Mouse (Mus musculus) mouse embryonic stem cell (cell line): Measurements from ENCODE around the gene Cpxm2.

Experiments
- in situ Hi-C, 2 experiments: fragments of 300-500 bp; cut with MboI; formaldehyde crosslinking; loops; 1 replicate in 1 of 2; 3 replicates in 1 of 2; pipeline ENCODE4 v1.14.3; 2019 to 2020; ENCODE audit warnings: low sequenced_read_pairs in 2 of 2, low pct_unique_long_range_greater_than_20kb in 1 of 2, mixed read lengths in 1 of 2; ENCODE audit not compliant: unreplicated experiment in 1 of 2

Gene Cpxm2

GRCm38 (mm10) chr7:132154368-132154961 is at the start of gene Cpxm2:
Gene Cpxm2 (minus strand): TSS chr7:132154739.
- in situ Hi-C loops, result no loop called here

- in situ Hi-C loops, result no loop called here
Measured at GRCm38 (mm10) chr7:132204073-132204612, 49.6 kb upstream of the Cpxm2 start.

- in situ Hi-C loops, result no loop called here
Measured at GRCm38 (mm10) chr7:132199686-132200085, 45.1 kb upstream of the Cpxm2 start.

DNA sequence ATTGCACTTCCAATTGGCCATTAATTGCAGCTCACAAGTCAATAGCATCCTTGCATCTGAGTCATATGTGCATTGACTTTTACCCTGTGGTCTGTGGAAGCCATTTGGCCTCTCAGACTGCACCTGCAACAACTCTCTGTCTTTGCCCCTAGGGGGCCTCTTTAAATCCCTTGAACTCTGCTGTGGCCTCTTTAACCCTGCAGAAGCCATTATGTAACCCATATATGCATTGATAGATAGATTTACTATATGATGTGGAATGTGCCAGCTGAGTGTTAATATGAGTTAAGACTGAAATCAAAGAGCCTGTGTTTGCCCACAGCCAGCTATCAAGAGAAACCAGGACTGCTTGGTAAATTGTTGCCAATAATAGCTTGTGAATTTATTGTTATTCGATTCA is 44.3 kb upstream of the Cpxm2 start:
- in situ Hi-C loops, result no loop called here

DNA sequence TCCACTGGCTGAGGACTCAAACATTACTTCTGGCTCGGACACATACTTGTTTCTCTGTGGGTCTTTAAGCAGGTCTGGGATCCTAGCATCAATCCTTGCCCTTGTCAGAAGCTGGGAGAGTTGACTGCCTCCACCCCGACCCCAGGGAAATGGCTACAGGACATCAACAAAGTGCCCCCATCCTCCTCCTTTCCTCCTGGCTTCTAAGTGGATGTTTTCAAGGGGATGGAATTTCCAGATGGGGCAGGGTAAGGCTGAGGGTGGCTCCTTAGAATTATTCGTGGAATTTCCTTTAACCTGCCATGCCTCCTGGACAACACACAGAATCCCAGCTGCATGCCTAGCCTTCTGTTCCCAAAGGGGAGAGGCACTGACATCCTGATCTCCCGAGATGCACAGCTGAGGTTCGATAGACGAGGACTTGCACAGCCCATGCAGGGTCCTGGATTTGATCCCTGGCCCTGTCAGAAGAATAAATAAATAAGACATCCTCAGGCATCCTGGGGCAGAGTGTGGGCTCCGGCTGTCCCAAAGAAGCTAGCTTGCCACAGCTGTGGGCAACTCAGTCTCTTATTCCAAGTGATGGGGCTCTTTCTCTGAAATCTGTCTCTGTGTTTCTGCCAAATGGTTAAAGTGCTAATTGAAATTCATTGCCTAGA is 43.4 kb upstream of the Cpxm2 start:
- in situ Hi-C loops, result no loop called here

DNA sequence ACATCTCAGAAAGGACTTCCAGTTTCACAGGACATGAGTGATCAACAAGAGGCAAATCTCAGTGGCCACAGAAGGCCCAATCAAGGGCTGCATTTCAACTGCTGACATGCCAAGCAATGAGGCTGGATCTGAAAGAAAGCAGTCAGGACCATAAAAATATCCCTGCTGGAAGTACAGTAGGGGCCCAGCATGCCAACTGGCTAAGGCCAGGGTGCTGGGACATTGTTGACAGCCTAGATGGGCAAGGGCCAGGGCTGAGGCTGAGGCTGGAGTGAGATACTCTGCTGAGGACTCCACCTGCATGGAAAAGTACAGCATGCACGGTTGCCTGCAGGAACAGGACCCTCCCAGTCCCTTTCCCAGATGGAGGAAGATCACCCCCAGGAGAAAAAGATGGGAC is 42.0 kb upstream of the Cpxm2 start:
- in situ Hi-C loops, result no loop called here

- in situ Hi-C loops, result no loop called here
Measured at GRCm38 (mm10) chr7:132193606-132194005, 39.1 kb upstream of the Cpxm2 start.

- in situ Hi-C loops, result no loop called here
Measured at GRCm38 (mm10) chr7:132187456-132187855, 32.9 kb upstream of the Cpxm2 start.

DNA sequence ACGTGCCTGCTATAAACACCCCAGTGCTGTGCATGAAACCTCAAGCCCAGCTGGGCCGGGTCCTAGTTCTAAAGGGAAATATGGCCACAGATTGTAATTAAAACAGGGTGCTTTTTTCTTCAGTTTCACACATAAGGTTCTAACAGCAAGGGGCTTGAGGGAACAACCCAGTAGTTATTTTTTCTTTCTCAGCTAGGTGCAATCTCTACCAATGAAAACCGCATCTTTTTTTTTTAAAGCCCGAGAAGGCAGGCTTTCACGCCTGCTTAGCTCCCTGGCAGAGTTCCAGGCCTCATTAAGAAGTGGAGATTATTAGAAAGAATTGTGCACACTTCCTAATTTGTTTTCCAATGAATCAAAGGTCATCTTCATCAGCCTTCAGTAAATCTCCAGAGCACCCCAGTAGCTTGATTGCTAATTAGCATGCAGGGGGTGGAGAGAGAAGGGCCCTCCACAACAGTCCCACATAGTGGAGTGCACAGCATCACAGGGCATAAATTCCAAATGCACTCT is 29.4 kb upstream of the Cpxm2 start:
- in situ Hi-C loops, result no loop called here

- in situ Hi-C loops, result no loop called here
Measured at GRCm38 (mm10) chr7:132181586-132182198, 27.2 kb upstream of the Cpxm2 start.

DNA sequence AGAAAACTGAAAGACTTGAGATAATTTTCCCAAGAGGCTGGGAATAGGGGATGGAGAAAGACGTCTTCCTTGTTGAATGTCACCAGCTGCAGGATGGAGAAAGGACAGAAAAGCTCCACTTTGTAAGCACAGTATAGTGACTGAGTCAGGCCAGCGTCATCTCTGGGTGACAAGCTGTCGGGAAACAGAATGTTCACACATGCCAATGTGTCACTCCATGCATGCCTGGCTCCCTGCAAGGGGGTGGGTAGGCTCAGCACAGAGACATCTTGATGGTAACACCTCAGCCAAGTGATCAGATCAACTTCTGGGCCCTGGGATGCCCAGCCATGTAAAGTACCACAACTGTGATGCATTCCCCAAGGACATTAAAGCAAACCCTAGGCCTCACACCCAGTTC is 26.5 kb upstream of the Cpxm2 start:
- in situ Hi-C loops, result no loop called here

- in situ Hi-C loops, result no loop called here
Measured at GRCm38 (mm10) chr7:132179049-132179448, 24.5 kb upstream of the Cpxm2 start.

DNA sequence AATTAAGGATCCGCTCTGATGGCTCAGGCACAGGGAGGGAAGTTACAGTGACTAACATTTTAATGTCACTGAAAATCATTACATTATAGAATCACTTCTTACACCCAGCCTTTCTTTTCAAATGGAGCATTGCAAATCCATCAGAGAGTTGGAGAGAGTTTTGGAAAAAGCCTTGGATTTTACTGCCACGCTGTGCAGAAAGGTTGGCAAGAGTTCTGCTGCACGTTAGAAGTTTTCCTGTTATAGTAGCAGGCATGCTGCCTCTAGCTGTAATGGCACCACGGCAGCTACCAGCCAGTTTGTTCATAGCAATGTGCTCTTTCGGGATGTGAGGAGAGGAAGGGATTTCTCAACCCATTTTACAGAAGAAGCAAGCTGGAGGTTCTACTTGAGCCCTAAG is 20.2 kb upstream of the Cpxm2 start:
- in situ Hi-C loops, result no loop called here

- in situ Hi-C loops, result no loop called here
Measured at GRCm38 (mm10) chr7:132174296-132174695, 19.8 kb upstream of the Cpxm2 start.

- in situ Hi-C loops, result no loop called here
Measured at GRCm38 (mm10) chr7:132172220-132172619, 17.7 kb upstream of the Cpxm2 start.

DNA sequence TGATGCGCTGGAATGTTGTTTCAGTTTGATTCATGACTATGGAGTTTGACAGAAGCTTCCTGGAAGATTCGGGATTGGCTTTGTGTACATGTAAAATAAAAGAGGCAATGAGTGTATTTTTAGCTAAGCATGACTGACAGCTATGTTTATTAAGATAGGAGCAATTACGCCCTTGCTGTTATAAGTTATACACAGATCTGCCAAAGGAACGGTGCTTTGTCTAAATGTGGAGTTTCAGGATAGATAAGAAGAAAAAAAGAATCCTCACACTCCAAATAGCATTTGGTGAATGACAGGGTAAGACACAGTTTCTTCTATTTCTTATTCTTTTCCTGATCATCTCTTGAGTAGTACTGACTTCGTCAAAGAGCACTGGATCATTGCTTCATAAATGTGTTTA is 17.2 kb upstream of the Cpxm2 start:
- in situ Hi-C loops, result no loop called here

- in situ Hi-C loops, result no loop called here
Measured at GRCm38 (mm10) chr7:132169419-132170169, 15.1 kb upstream of the Cpxm2 start.

- in situ Hi-C loops, result no loop called here
Measured at GRCm38 (mm10) chr7:132167239-132167638, 12.7 kb upstream of the Cpxm2 start.

DNA sequence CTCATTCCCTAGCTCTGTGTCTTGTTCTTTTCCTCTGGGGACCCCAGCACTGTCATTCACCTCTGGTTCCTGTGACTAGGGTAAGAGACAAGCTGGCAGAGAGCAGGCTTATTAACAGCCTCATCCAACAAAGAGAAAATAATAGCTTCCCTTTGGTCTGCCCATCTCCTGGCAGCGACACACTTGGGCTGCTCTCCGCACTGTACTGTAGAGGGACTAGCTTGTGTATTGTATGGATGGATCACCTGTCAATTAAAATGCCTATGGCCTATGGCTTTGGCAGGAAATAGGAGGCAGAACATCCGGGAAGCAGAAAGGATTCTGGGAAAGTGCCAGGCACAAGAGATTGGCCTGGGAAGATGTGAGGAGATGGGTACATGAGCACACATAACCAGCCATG is 7.7 kb upstream of the Cpxm2 start:
- in situ Hi-C loops, result no loop called here
